Mouse (Mus musculus) cerebellum, adult 9-11 months (tissue): ENCODE results near the gene Dync2h1.
"Not testable (repeated sequence)": the region's sequence is repeated elsewhere in the genome, so short reads cannot be mapped to it uniquely, and the experiment has no call there.

Experiments
- DNase-seq: peaks from one replicate; pipeline ENCODE4 v3.0.0; 2022

Dync2h1 gene

DNA sequence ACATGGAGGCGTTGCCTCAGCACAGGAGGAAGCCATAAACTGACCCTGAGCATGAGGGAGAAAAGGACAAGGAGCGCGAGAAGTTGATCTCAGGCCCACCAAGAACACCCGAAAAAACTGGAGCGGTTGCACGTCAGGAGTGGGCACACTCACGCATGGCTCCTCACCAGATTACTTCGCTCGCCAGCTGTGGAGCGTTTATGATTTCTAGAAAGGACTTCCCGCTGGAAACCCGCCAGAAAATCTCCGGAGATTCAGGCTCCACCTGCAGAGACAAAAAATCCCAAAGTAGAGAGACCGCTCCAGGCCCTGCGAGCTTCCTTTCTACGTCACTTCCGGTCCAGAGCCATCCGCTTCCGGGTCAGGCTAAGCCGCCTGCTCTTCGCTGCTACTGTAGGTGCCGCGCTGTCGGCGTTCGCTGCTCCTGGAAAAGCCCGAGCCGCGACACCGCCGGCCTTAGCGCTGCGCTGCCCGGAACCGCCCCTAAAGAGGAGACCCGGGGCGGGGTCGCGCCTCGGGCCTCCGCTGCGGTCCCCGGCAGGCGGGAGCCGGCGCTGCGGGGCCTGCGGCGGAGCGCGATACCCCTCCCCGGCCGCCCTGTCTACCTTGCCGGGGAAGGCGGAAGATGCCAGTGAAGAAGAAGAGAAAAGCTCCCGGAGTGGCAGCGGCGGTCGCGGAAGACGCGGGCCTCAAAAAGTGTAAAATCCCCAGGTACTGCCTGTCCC is at the start of gene Dync2h1, which contains the start of gene Dcun1d5:
Dync2h1 (minus strand) TSS at position 275 of the 725 bp plus-strand sequence.
Dcun1d5 (plus strand) TSS at position 349 of the 725 bp plus-strand sequence.
- DNase-seq: peak; percentile 93

DNA sequence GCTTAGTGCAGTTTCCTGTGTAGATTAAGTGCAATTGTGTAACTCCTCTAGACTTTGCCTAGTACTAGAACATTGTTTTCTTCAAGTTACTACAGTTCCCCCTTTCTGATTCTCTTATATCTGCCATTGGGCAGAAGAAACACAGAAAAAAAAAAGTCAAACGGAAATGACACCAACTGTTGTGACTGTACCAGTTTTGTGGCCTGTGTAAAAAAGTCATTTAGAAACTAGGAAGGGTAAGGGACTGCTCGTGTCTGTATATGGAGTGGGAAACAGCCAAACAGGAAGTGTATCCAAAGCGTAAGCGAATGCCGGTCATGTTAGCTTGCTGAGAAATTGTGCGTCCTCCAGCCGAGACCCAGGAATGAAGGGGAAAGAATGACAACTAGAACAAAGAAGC is 37.2 kb upstream of the Dync2h1 start:
- DNase-seq: no peak

- DNase-seq: no peak
These were observed 36.8 kb upstream of the Dync2h1 start for GRCm38 (mm10) chr9:7221024-7221423.

DNA sequence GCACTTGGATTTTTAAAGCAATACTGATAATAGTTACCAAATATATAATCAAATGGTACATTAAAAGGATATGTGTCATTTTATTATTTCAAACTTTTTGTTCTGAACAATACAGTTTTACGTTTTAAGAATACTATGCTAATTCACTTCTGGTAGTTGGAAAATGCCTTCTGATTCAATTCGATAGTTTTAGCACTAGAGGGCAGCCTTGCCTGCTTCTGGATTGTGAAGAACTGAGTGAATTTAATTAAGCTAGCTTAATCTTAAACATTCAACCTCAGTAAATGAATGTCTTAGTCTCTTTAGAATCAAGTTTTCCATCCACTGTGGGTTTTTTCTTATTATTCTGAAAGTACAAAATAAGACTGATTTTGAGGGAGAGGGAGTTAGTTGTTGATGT is 32.0 kb upstream of the Dync2h1 start:
- DNase-seq: no peak

DNA sequence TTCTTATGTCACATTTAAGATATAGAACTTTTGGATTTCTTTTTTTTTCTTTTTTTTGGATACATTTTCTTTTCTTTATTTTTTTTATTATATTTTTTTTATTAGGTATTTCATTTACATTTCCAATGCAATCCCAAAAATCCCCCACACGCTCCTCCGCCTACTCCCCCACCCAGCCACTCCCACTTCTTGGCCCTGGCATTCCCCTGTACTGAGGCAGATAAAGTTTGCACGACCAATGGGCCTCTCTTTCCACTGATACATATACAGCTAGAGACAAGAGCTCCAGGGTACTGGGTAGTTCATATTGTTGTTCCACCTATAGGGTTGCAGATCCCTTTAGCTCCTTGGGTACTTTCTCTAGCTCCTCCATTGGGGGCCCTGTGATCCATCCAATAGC is 6.4 kb upstream of the Dync2h1 start:
- not testable (repeated sequence) for DNase-seq

GRCm38 (mm10) chr9:7184897-7185291 is 648 bp upstream of the Dync2h1 start:
- DNase-seq: peak; percentile 62

- peak; percentile 92 for DNase-seq
These were observed 7.3 kb downstream of the Dync2h1 start for GRCm38 (mm10) chr9:7176618-7177610.

DNA sequence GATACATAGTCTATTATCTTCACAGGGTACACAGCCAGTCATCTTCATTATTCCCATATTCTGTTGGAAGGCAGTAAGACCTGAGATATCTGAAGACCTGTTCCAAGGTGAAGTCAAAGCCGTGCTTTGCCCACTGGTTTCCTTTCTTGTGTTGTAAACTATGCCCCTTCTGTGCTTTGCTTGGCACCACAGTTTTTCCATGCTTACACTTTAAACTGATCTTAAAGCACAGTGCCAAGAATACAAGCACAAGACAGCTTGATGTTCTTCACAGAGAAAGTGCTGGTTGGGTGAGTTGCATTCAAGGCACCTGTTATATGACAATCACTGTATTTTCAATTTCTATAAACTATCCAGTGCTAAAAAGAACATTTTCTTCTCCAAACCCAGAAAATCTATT is 10.5 kb downstream of the Dync2h1 start:
- DNase-seq: no peak

DNA sequence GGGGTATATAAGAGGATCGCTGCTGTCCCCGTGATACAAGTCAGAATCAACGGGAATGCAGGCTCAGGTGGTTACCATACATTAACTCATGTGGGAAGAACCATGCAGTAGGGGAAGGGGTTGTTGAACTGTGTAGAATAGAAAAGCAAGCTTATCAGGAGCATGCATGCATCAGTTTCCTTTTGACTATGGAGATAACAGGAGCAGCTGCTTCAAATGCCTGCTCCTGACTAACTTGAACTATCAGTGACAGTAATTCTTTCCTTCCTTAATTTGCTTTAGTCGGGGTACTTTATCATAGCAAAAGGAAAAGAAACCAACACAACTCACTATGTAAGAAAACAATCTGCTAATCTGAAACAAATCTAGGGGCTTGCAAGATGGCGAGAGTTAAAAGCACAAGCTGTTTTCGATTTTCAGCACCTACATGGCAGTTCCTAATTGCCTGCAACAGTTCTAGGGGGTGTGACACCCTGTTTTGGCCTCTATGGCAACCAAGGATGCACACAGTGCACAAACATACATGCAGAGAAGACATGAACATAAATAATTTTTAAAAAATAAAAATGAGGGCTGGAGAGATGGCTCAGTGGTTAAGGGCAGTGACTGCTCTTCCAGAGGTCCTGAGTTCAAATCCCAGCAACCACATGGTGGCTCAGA is 16.8 kb downstream of the Dync2h1 start:
- no peak for DNase-seq

DNA sequence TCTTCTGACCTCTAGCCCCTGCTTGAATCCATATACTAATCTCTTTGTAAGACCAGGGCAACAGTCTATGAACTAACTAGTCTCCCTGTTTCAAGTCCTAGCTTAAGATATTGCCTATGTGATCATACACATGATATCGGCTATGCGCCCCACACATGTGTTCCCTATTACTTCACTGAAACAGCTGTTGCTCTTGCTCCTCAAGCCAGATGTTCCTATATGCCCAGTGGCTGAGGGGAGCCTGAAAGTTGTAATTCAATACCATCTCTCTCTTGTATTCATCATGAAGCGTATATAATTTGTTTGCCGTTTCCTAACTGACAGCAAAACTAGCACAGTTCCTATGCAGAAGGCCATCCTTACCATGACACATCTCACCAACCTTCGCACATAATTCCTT is 23.6 kb downstream of the Dync2h1 start:
- no peak for DNase-seq

GRCm38 (mm10) chr9:7159718-7160117 is 24.5 kb downstream of the Dync2h1 start:
- no peak for DNase-seq

DNA sequence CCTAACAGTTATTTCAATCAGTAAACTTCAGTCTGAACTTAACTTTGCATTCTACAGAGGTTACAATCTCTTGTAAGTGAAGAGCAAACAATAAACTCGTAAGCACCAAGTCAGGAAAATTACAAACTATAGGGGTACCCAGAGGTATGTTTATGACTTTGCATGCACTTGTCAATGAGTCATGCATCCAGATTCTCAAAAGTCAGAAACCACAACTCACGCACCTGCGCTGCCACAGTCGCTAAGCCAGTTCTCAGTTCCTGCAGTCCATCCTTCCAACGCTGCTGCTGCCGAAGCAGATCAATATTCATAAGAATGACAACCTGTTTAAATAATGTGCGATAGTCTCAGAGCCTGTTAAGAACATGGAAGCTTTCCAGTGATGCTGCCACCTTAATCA is 25.6 kb downstream of the Dync2h1 start:
- DNase-seq: no peak

- no peak for DNase-seq
These were observed 29.9 kb downstream of the Dync2h1 start for GRCm38 (mm10) chr9:7154391-7154790.

DNA sequence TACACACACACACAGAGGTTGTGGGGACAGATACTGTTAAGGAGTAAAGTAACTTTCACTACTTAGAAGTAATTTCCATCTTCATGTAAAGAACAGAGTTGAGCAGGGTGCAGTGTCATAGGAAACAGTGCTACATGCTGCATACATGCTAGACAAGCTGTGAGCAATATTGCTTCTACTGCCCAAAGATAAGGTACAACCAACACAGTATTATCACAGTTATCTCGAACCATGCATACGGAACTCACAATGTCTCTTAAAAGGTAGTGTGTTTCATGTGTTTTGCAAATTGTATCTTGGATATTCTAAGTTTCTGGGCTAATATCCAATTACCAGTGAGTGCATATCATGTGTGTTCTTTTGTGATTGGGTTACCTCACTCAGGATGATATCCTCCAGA is 61.4 kb downstream of the Dync2h1 start:
- no peak for DNase-seq

- no peak for DNase-seq
These were observed 74.1 kb downstream of the Dync2h1 start for GRCm38 (mm10) chr9:7110166-7110565.

DNA sequence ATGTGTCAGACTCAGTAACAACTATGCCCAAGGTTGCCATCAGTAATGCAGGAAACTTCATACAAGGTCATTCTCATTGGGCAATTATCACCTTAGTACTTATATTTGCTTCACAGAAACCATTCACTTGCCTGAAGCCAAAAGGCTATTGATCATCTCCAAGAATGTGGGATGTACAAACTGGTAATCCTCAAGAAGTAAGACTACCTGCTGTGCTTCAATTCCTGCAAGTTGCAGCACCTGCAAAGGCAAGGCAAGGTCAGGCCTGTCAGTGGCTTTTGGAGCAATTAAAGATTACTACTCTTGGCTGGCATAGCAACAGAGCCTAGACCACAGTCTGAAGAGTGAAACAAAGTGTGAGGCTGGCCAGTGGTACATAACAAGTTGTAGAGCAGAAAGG is 82.9 kb downstream of the Dync2h1 start:
- DNase-seq: no peak

- DNase-seq: no peak
These were observed 109.6 kb downstream of the Dync2h1 start for GRCm38 (mm10) chr9:7074625-7075024.

DNA sequence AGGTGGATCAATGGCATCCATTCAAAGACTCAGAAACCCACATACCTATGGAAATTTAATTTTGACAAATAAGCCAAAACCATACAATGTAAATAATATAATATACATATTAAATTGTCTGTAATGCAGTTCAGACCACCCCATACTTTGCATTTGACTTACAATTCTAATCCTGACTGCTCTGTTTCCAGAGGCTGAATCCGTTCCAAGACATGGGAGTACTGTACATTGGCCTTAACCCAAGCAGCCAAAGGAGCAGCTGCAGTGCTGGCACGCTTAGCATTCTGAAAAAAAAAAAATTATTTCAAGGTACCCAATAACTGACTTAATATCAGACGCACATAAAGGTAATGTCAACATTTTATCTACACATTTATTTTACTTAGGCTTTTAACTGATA is 113.4 kb downstream of the Dync2h1 start:
- peak; percentile 8 for DNase-seq

DNA sequence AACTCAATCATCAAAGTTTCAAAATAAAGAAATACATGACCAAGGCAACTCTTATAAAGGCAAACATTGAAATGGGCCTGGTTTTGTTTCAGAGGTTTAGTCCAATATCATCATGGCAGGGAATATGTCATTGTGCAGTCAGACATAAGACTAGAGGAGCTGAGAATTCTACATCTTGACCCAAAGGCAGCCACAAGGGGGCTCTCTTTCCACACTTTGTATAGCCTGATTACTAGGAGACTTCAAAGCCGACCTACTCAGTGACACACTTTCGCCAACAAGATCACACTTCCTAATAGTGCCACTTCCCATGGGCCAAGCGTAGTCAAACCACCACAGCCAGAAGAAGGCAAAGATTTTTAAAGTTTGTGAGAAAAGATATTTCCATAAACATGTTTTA is 133.7 kb downstream of the Dync2h1 start:
- no peak for DNase-seq

GRCm38 (mm10) chr9:7042635-7043273 is 141.5 kb downstream of the Dync2h1 start:
- no peak for DNase-seq

DNA sequence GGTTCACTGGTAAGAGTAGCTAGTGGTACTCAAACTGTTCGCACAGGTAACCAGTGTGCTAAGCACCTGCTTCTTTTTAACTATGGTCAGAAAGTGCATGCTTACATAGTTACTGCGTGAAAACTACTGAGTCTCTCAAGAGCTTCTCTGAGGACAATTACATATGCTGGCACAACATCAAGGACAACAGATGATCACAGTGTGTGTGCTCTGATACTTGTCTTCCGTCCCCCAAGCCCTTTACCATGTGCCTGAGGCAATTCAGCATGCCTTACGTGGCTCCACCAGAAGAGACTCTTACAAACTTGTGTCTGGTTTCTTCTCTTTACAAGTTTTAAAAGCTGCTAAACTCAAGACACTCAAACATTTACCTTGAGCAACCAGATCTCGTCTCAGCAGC is 143.0 kb downstream of the Dync2h1 start:
- DNase-seq: peak; percentile 5

- no peak for DNase-seq
These were observed 151.7 kb downstream of the Dync2h1 start for GRCm38 (mm10) chr9:7032553-7032952.

DNA sequence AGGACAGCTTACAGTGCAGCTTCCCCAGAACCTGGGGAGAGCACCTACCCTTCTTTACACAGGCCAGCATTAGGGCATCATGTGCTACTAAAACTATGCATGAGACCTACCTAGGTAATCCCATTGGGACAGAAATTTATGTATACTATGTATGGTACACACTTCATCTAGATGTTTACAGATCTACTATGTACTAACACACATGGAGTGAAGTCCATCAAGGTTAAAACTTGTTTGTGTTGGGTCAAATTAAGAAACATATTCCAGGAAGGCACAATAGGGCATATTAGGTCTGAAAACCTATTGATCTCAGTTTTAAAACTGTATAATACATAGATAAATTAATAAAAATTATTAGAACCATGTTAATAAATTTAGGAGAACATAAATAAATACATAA is 168.6 kb downstream of the Dync2h1 start:
- DNase-seq: no peak
